Mouse (Mus musculus) testis, adult 2 months (tissue): ENCODE data around the gene Ftcd.

Source experiments
- CTCF ChIP-seq: fragments of 200-500 bp; IDR thresholded peaks from 2 replicates; pipeline ENCODE4 v1.5.1; 2012; ENCODE audit warnings: low read depth, mild to moderate bottlenecking, inconsistent platforms, low read length, moderate library complexity; ENCODE audit not compliant: control insufficient read depth, insufficient read depth, insufficient replicate concordance
- POLR2A ChIP-seq: fragments of 200-500 bp; IDR thresholded peaks from 2 replicates; pipeline ENCODE4 v1.6.1; 2012; ENCODE audit warnings: low read depth, mild to moderate bottlenecking, inconsistent platforms, low read length, moderate library complexity; ENCODE audit not compliant: control insufficient read depth

- no peak for TF ChIP-seq CTCF
- no peak for TF ChIP-seq POLR2A
Measured at GRCm38 (mm10) chr10:76548218-76548617, 27.2 kb upstream of the Ftcd start.
